Mouse (Mus musculus) thymus, adult 2 months (tissue): ENCODE results near the gene Asic1. TPM values are rescaled to one million over a fixed set of nuclear protein-coding genes. Genes with fewer than 3 reads are reported as not detected.

Experiments used
- DNase-seq: peaks from one replicate; pipeline ENCODE4 v3.0.0; 2021
- H3K27ac ChIP-seq: fragments of 200-500 bp; 2 replicates; pipeline ENCODE4 v1.5.1; 2012; ENCODE audit warnings: low read length, control low read depth; ENCODE audit not compliant: control insufficient read depth, insufficient read depth
- H3K27me3 ChIP-seq: fragments of 200-500 bp; 2 replicates; pipeline ENCODE4 v1.6.1; 2012; ENCODE audit warnings: mild to moderate bottlenecking, low read length, moderate library complexity, mixed read lengths; ENCODE audit not compliant: control insufficient read depth, insufficient read depth
- H3K36me3 ChIP-seq: fragments of 200-500 bp; 2 replicates; pipeline ENCODE4 v1.6.1; 2012; ENCODE audit warnings: mild to moderate bottlenecking, low read length, moderate library complexity; ENCODE audit not compliant: control insufficient read depth, insufficient read depth
- H3K4me1 ChIP-seq: fragments of 200-500 bp; replicated peaks from 2 replicates; pipeline ENCODE4 v1.6.1; 2012; ENCODE audit warnings: low read length; ENCODE audit not compliant: control insufficient read depth, insufficient read depth
- H3K4me3 ChIP-seq: fragments of 200-500 bp; 2 replicates; pipeline ENCODE4 v1.5.1; 2012; ENCODE audit warnings: mild to moderate bottlenecking, low read length, control low read depth, moderate library complexity; ENCODE audit not compliant: control insufficient read depth, insufficient read depth
- CTCF ChIP-seq: fragments of 200-500 bp; IDR thresholded peaks from 2 replicates; pipeline ENCODE4 v1.5.1; 2012; ENCODE audit warnings: mild to moderate bottlenecking, control low read depth, low read length, moderate library complexity, borderline replicate concordance; ENCODE audit not compliant: control insufficient read depth, poor library complexity, insufficient read depth; ENCODE audit errors: extremely low read depth
- POLR2A ChIP-seq: fragments of 200-500 bp; IDR thresholded peaks from 2 replicates; pipeline ENCODE4 v1.6.1; 2012; ENCODE audit warnings: mild to moderate bottlenecking, low read length, control low read depth, moderate library complexity; ENCODE audit not compliant: control insufficient read depth, poor library complexity, insufficient read depth; ENCODE audit errors: extremely low read depth
- whole genome bisulfite sequencing: fragments of 180-500 bp; shearing (Covaris S2); methylation state at CpG from one replicate; pipeline ENCODE4 v1.1.7; 2018; 5-methylcytosine and 5-hydroxymethylcytosine counted together
- polyA plus RNA-seq: library from polyadenylated mRNA; depleted of rRNA; stranded (reverse); fragments of >200 nt; gene quantifications from 2 replicates; pipeline ENCODE4 v1.2.3, GENCODE M21; 2012; rRNA removed

Asic1 gene
- polyA plus RNA-seq: 0.13 and 0.19 TPM in 2 replicates

- WGBS: 2% methylated on average over 74 of the region's 74 CpGs
- Histone ChIP-seq H3K27me3 (peaks cover 23% of the 10 kb centered on the region; the same call in 1 of the 2 replicates), H3K4me3 (peak within 1 kb of the TSS; percentile 23)
These were observed at the start of gene Asic1 for GRCm38 (mm10) chr15:99670154-99670821. Gene Asic1, plus strand, starts transcription at chr15:99670368.

GRCm38 (mm10) chr15:99622063-99622462 is 48.1 kb upstream of the Asic1 start:
- no peaks in the 10 kb centered on the region for H3K4me1 ChIP-seq
- no peak for DNase-seq
- peaks cover 72% of the 10 kb centered on the region for H3K36me3 ChIP-seq
- H3K27ac ChIP-seq: no peak overlapping the region
- H3K27me3 ChIP-seq: no peaks in the 10 kb centered on the region
- H3K4me3 ChIP-seq: no peak overlapping the region
- 96% methylated on average over 11 of the region's 11 CpGs for WGBS
- TF ChIP-seq CTCF (no peak), POLR2A (no peak)

More at GRCm38 (mm10) chr15:99670154-99670821, at the start of gene Asic1:
- no peak within 1 kb of the TSS for H3K27ac ChIP-seq
- H3K4me1 ChIP-seq: 0 out of 2 replicates have a peak, but pooled peaks cover 6% of the 10 kb centered on the region
- DNase-seq: no peak
- no peaks in the 10 kb centered on the region for H3K36me3 ChIP-seq
- TF ChIP-seq POLR2A (no peak), CTCF (no peak)

GRCm38 (mm10) chr15:99631618-99632017 is 38.5 kb upstream of the Asic1 start:
- DNase-seq: peak; percentile 28
- no peak for TF ChIP-seq POLR2A
- TF ChIP-seq CTCF: no peak
- Histone ChIP-seq H3K27me3 (no peaks in the 10 kb centered on the region), H3K4me3 (no peak overlapping the region), H3K4me1 (no peaks in the 10 kb centered on the region), H3K27ac (no peak overlapping the region), H3K36me3 (peaks cover 91% of the 10 kb centered on the region)

- WGBS: 81% methylated on average over 7 of the region's 7 CpGs
These were observed 35.5 kb upstream of the Asic1 start for GRCm38 (mm10) chr15:99634702-99635101.

GRCm38 (mm10) chr15:99637405-99638123 is 32.6 kb upstream of the Asic1 start:
- Histone ChIP-seq H3K27ac (no peak overlapping the region), H3K4me1 (no peaks in the 10 kb centered on the region), H3K4me3 (no peak overlapping the region), H3K27me3 (no peaks in the 10 kb centered on the region), H3K36me3 (peaks cover 67% of the 10 kb centered on the region)
- 96% methylated on average over 12 of the region's 12 CpGs for WGBS
- TF ChIP-seq POLR2A: no peak
- TF ChIP-seq CTCF: no peak
- no peak for DNase-seq

More at GRCm38 (mm10) chr15:99634702-99635101, 35.5 kb upstream of the Asic1 start:
- no peak for DNase-seq
- Histone ChIP-seq H3K4me3 (no peak overlapping the region), H3K4me1 (no peaks in the 10 kb centered on the region), H3K27me3 (no peaks in the 10 kb centered on the region), H3K27ac (no peak overlapping the region), H3K36me3 (peaks cover 89% of the 10 kb centered on the region)
- TF ChIP-seq CTCF (no peak), POLR2A (no peak)

- TF ChIP-seq CTCF (no peak), POLR2A (no peak)
- peaks cover 61% of the 10 kb centered on the region for H3K36me3 ChIP-seq
- no peaks in the 10 kb centered on the region for H3K27me3 ChIP-seq
- no peak overlapping the region for H3K27ac ChIP-seq
- no peak overlapping the region for H3K4me3 ChIP-seq
- H3K4me1 ChIP-seq: no peaks in the 10 kb centered on the region
- DNase-seq: no peak
- WGBS: 96% methylated on average over 5 of the region's 5 CpGs
These were observed 32.1 kb upstream of the Asic1 start for GRCm38 (mm10) chr15:99638124-99638485.
